Comparison of ENCODE assay signal across 9 mouse cellular contexts in the genomic region with DNA sequence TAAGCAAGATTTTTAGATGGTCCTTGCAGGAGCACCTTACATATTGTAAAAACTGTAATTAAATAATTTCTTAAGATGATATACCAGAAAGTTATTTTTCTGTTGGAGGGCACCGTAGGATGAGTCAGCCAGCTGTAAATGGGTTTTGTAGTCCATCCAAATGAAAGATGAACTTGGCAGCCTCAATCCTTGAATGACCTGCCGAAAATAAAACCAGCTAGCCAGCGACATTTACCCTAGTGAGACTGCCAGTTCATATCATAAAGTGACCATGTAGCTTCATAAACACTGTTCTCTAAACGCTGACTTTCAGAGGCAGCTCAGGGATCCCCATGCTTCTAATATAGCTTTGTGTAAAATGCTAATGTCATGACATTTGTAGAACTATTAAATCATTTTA.
"Had no signal": no experiment of that assay in that cellular context is flagged by ENCODE, and none has a peak within 500 bp of the region (broad histone marks: within the 10 kb centered on the region; RNA-seq: fewer than 3 reads in every experiment).

No protein-coding gene starts in this region.

- H3K4me2 ChIP-seq: kidney, embryonic 15.5 days; liver, embryonic 12.5 days; midbrain, embryonic 12.5 days had no signal

- H3K36me3 ChIP-seq: kidney, embryonic 15.5 days; limb, embryonic 10.5 days; liver, embryonic 12.5 days; midbrain, embryonic 12.5 days had no signal

- H3K27me3 ChIP-seq: kidney, embryonic 15.5 days; liver, embryonic 12.5 days; midbrain, embryonic 12.5 days had no signal

- H3K9ac ChIP-seq: kidney, embryonic 15.5 days; liver, embryonic 12.5 days; midbrain, embryonic 12.5 days had no signal

- ATAC-seq: liver, embryonic 12.5 days; midbrain, embryonic 16.5 days had no signal

- H3K4me3 ChIP-seq: kidney, embryonic 15.5 days; limb, embryonic 10.5 days; liver, embryonic 12.5 days; midbrain, embryonic 12.5 days had no signal

- DNase-seq: kidney, postnatal 14 days; right cerebral cortex, postnatal 14 days; thymus, adult 18-20 months; thymus, postnatal 14 days had no signal

- H3K27ac ChIP-seq: kidney, embryonic 15.5 days; limb, embryonic 10.5 days; liver, embryonic 12.5 days; midbrain, embryonic 12.5 days had no signal

- H3K9me3 ChIP-seq: kidney, embryonic 15.5 days; limb, embryonic 10.5 days; liver, embryonic 12.5 days; midbrain, embryonic 12.5 days had no signal

- H3K4me1 ChIP-seq: kidney, embryonic 15.5 days; limb, embryonic 10.5 days; liver, embryonic 12.5 days; midbrain, embryonic 12.5 days had no signal
